Mouse (Mus musculus) kidney, adult 8-10 months (tissue): ENCODE measurements around the gene Slc25a43.
"Not testable (repeated sequence)": the region's sequence is repeated elsewhere in the genome, so short reads cannot be mapped to it uniquely, and the experiment has no call there.

Source experiments
- DNase-seq, 2 experiments: peaks; one replicate each; pipeline ENCODE4 v3.0.0; 2022

The Slc25a43 gene

GRCm38 (mm10) chrX:36789360-36789759 is 45.9 kb downstream of the Slc25a43 start:
- no peak for DNase-seq

DNA sequence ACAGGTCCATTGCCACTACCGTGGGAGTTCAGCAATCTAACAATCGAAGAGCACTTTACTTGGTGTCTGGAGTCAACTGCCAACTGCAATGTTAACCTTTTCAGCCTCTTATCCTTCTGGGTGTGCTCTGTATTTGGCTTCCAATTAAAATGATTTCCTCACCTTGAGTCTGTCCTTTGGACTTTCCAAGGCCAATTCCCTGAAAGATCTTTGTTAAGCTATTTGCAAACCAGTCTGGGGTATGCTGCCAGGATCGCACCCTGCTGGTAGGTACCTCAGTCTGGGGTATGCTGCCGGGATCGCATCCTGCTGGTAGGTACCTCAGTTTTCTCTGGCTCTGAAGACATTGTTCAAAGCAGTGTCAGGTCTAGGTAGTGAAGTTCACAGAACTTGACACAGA is 51.1 kb downstream of the Slc25a43 start:
- DNase-seq: peak in 1 of 2 experiments; percentile 36

- peak; percentile 88 to 91 for DNase-seq
These were observed 52.1 kb downstream of the Slc25a43 start, which contains the start of gene Slc25a5 for GRCm38 (mm10) chrX:36795424-36796162. Slc25a5 (plus strand) TSS chrX:36795651.

DNA sequence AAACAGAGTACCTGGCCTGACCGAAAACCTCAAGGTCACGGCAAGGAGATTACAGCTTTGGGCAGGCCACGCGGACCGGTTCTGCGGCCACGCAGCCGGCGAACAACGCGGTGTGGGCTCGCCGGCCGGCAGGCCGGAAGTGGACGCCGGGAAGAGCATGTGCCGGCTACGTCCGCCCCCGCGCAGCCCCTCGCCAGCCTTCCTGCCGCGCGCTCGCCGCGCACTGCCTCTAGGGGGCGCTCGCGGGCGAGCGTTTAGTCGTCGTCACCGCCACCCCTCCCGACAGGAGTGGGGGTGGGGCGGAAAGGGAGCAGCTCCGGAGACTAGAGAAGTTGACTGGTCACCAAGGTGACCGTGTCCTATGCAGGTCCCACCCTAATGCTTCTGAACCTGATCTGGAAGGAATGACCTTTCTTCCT is 52.7 kb downstream of the Slc25a43 start:
- DNase-seq: peak; percentile 77 to 78

- not testable (repeated sequence) for DNase-seq
These were observed 53.3 kb downstream of the Slc25a43 start for GRCm38 (mm10) chrX:36796734-36797133.

DNA sequence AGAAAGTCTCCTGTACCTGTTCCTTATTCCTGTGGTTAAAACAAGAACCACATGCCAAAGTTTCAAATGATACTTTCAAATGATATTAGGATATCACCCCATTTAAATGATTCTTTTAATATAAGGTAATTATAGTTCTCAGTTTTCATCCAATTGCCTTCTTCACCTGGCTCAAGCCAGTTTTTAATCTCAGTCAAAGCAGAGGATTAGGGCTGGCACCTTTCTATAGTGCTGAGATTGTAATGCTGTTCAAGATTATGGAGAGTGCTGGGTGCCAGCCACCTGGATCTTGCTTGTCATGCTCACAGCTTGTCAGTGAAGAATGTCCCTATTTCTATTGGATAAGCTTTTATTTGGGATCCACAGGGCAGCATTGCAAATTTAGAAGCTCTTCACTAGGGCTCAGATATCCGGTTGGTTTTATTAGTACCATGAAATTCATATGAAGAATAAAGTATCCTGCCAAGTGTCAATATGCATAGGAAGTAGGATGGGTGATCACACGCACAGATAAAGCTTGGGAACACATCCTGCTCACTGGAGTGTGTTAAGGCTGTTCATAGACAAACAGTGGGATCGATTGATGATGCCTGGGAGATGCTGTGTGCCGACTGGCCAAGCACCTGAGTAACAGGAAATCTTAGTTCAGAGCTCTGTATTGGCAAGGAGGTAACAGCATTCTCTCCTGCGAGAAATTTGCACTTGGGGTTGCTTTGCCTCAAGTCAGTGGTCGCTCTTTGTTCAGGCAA is 55.8 kb downstream of the Slc25a43 start:
- no peak for DNase-seq

DNA sequence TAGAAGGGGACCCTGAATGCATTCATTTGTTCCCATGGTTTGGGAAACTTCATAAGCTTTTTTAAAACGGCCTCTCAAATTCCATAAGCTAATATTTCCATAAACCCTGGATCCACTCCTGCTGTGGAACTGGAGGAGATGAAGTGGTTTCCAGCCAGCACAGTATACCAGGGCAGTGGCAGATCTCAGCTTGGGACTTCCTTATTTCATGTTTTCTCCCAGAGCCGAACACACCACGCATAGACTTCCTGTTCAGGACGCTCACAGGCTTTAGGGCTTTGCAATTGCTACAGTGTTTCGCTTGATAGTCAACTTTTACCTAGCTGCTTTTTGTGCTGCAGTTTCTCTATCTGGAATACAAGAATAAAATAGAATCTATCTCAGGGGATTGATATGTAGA is 59.7 kb downstream of the Slc25a43 start:
- DNase-seq: no peak

- peak; percentile 63 to 75 for DNase-seq
These were observed 60.7 kb downstream of the Slc25a43 start for GRCm38 (mm10) chrX:36804196-36804595.

DNA sequence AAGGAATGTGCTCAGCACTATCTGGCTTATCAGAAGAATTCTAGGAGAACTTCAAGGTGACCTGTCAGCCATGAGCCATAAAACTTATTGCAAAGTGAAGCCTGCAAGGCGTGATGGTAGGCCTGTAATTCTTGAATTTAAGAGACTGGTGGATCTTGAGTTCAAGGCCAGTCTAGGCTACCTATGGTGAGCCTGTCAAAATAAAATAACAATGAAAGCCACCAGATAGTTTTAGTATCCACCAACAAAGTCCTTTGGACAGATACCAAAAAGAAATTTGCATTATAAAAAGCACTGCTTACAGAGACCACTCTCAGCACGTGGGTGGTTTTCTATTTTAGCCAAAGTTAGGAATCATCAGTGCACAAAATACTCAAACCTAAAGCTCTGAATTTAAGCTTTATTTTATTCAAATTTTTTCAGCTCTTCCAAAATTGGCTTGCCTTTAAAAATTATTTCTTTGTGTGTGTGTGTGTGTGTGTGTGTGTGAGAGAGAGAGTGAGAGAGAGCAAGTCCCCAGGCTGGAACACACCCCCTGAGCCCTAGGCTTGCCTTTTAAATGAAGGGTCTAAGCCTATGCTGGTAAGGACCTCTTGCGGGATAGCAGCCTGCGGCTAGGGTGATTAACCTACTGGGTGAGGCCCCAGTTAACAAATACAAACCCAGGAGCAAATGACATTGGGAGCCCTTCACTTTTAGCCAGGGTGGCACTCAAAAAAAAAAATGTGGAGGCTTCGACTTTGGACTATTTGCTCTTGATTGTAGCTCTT is 62.2 kb downstream of the Slc25a43 start:
- DNase-seq: no peak

DNA sequence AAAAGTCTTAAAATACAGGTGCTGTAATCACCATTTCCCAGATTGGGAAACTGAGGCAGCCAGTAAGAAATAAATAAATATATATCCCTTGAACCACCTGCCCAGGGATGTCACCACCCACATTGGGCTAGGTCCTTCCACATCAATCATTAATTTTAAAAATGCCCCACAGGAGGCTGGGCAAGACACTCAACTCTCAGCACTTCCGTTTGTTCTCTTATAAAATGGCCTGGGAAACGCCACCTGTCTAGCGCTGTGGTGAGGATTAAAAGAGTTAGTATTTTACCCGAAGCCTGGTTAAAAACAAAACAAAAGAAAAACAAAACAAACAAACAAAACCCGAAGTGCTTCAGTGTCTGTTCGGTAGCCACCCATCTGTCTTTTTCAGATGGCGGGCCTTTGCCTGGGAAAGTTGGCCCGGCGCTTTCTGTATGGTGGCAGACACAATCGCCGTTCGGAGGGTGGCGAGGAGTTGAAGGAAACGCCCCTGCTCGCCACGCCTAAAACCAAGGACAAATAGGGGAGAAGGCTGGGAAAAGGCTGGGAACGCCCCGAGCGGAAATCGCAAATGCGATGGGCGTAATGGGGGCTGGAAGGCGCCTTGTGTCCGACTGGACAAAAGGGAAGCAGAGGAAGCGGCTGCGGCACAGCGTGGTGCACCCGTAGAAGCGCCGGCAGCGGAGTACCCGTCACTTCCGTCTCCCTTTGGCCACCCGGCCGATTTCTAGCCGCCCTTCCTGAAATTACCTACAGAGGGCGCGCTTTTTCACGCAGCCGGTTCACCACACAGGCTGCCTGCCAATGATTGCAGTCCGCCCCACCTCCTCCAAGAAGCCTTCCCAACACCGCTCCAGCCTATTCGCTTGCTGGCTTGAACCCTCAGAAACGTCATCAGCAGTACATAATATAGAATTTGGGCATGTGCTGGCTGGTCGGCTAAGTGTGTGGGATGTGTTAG is 64.2 kb downstream of the Slc25a43 start:
- DNase-seq: peak; percentile 89 to 90

DNA sequence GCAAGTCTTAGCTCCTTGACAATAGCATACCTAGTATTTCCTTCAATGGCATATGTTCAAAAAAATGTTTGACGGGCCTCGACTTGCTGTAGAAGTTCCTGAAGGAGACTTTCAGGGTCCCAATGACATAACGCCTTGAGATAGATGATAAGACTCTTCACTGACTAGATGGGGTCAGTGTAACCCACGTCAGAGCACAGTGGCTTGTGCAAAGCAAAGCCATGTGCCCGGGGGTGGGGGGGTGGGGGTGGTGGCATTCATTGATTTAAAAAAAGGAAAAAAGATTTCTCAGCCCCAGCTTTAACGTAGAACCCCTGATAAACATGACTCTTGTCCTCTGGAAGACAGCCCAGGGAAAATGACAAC is 64.8 kb downstream of the Slc25a43 start:
- no peak for DNase-seq

GRCm38 (mm10) chrX:36811377-36811776 is 67.9 kb downstream of the Slc25a43 start:
- peak in 1 of 2 experiments; percentile 45 for DNase-seq

GRCm38 (mm10) chrX:36814161-36814836 is 70.8 kb downstream of the Slc25a43 start:
- peak; percentile 73 to 90 for DNase-seq

DNA sequence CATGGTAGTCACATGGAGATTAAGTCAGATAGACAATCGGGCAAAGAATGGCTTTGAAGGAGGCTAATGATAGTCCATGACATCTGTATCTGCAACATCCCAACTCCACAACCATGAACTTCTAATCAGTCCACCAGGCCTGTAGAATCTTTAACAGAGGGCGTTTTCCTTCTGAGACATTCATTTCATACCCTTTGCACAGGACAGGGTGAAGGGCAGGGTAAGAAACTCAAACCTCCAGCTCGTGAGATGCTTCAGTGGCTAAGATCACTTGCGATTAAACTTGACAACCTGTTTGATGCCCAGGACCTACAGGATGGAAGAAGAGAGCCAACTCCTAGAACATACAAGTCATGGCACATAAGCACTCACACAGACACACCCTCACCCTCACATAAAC is 71.6 kb downstream of the Slc25a43 start:
- peak in 1 of 2 experiments; percentile 54 for DNase-seq

GRCm38 (mm10) chrX:36815439-36815838 is 72.0 kb downstream of the Slc25a43 start:
- DNase-seq: no peak

GRCm38 (mm10) chrX:36816368-36816899 is 73.0 kb downstream of the Slc25a43 start:
- DNase-seq: no peak

- no peak for DNase-seq
These were observed 73.5 kb downstream of the Slc25a43 start for GRCm38 (mm10) chrX:36816953-36817441.

DNA sequence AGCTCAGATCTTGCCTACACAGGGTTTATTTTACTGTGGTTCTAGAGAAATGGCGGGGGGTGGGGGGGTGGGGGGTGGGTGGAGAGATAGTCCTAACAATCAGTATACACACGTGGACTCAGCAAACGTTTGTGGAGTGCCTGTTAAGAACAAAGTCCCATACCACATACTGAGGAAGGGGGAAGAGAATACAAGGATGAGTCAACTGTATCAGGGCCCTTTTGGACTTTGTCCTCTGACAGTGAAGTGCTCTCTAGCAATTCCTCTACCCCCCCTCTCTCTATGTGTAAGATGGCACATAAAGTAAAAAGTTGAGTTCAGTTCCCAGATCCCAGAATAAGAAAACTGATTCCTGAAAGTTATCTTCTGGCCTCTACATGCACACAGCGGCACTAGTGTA is 76.1 kb downstream of the Slc25a43 start:
- peak in 1 of 2 experiments; percentile 52 for DNase-seq

DNA sequence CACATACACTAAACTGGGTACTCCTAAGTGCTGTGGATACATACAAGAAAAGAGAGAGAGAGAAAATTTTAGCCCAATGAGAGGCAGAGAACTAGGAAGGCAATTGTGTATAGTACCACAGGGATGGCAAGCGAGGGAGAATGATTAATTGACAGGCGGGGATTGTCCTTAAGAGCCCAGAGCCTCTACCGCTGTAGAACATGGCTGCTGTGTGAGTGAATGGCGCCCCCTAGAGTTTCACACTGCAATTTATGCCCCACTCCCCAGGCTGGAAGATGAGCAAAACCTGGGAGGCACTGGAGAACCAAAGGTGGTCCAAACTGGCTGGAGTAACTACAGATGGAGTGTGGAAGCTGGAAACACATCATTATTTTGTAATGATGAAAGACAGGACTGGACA is 76.7 kb downstream of the Slc25a43 start:
- peak; percentile 65 to 68 for DNase-seq

- peak in 1 of 2 experiments; percentile 51 for DNase-seq
These were observed 80.7 kb downstream of the Slc25a43 start for GRCm38 (mm10) chrX:36823932-36824711.
